Mouse (Mus musculus): ENCODE data around the gene Gna15.

- TF ChIP-seq CTCF (IDR thresholded peaks at IDR 0.05) = no peak
- no peak for TF ChIP-seq EP300 (IDR thresholded peaks at IDR 0.05)
These were observed 63.6 kb downstream of the Gna15 start for GRCm38 (mm10) chr10:81460471-81460870.
